Mouse (Mus musculus) gastrocnemius, adult 18-20 months (tissue): ENCODE data around the gene Ppp3ca. TPM values are rescaled to one million over a fixed set of nuclear protein-coding genes. Genes with fewer than 3 reads are reported as not detected.

Experiments used
- DNase-seq: peaks from one replicate; pipeline ENCODE4 v3.0.0; 2021; ENCODE audit warnings: low spot score
- long read RNA-seq, 2 experiments: library from polyadenylated mRNA; stranded (forward); transcript quantifications; one replicate each; pipeline ENCODE4 v2.0.0; 2021
- total RNA-seq, 2 experiments: library from RNA; stranded (reverse); gene quantifications; 2 replicates each; pipeline ENCODE4 v1.2.3; 2021

Ppp3ca gene
- total RNA-seq: 100 to 1,000 TPM; 160 to 203 TPM
- long read RNA-seq, experiment 1, full-length matches to known transcripts: 441 of 474 reads
- long read RNA-seq, experiment 1, partial matches to known transcripts: 16 of 474 reads
- long read RNA-seq, experiment 1, other reads (novel, unspliced or antisense): 17 of 474 reads
- long read RNA-seq, experiment 2, full-length matches to known transcripts: 378 of 429 reads
- long read RNA-seq, experiment 2, partial matches to known transcripts: 34 of 429 reads
- long read RNA-seq, experiment 2, other reads (novel, unspliced or antisense): 17 of 429 reads

GRCm38 (mm10) chr3:136670110-136670359 is at the start of gene Ppp3ca:
Gene Ppp3ca (plus strand): TSS chr3:136670124.
- DNase-seq: no peak

GRCm38 (mm10) chr3:136640544-136641230 is 29.2 kb upstream of the Ppp3ca start:
- DNase-seq: no peak

- DNase-seq: no peak
These were observed 19.0 kb upstream of the Ppp3ca start for GRCm38 (mm10) chr3:136650966-136651365.

- DNase-seq: no peak
These were observed 18.4 kb upstream of the Ppp3ca start for GRCm38 (mm10) chr3:136651496-136651895.

- no peak for DNase-seq
These were observed 13.4 kb upstream of the Ppp3ca start for GRCm38 (mm10) chr3:136656460-136657035.

- DNase-seq: no peak
These were observed 11.2 kb upstream of the Ppp3ca start for GRCm38 (mm10) chr3:136658681-136659080.

- no peak for DNase-seq
These were observed 4.8 kb upstream of the Ppp3ca start for GRCm38 (mm10) chr3:136665119-136665518.

GRCm38 (mm10) chr3:136668072-136668471 is 1.9 kb upstream of the Ppp3ca start:
- DNase-seq: peak; percentile 87

GRCm38 (mm10) chr3:136669231-136670109 is 454 bp upstream of the Ppp3ca start:
- DNase-seq: peak; percentile 100

- DNase-seq: peak; percentile 59
These were observed 622 bp downstream of the Ppp3ca start for GRCm38 (mm10) chr3:136670360-136671131.

GRCm38 (mm10) chr3:136671161-136671939 is 1.4 kb downstream of the Ppp3ca start:
- peak; percentile 73 for DNase-seq

GRCm38 (mm10) chr3:136671940-136672278 is 2.0 kb downstream of the Ppp3ca start:
- no peak for DNase-seq

- DNase-seq: no peak
These were observed 2.9 kb downstream of the Ppp3ca start for GRCm38 (mm10) chr3:136672870-136673269.

- no peak for DNase-seq
These were observed 3.4 kb downstream of the Ppp3ca start for GRCm38 (mm10) chr3:136673363-136673762.

- DNase-seq: no peak
These were observed 4.6 kb downstream of the Ppp3ca start for GRCm38 (mm10) chr3:136674486-136674885.

GRCm38 (mm10) chr3:136676991-136677390 is 7.1 kb downstream of the Ppp3ca start:
- DNase-seq: no peak

- no peak for DNase-seq
These were observed 8.5 kb downstream of the Ppp3ca start for GRCm38 (mm10) chr3:136678386-136678785.

- DNase-seq: no peak
These were observed 10.1 kb downstream of the Ppp3ca start for GRCm38 (mm10) chr3:136679903-136680491.

- DNase-seq: no peak
These were observed 12.3 kb downstream of the Ppp3ca start for GRCm38 (mm10) chr3:136682242-136682641.
